Mouse (Mus musculus): ENCODE results near the gene Dnah7b. TPM values are rescaled to one million over a fixed set of nuclear protein-coding genes. Genes with fewer than 3 reads are reported as not detected.

Dnah7b gene
- 0.89 TPM for polyA plus RNA-seq (2014; fragmentation: Illumina TruSeq; extraction: RNeasy Lipid Tissue Mini Kit (QIAGEN cat#74804); ENCODE audit: low replicate concordance)

DNA sequence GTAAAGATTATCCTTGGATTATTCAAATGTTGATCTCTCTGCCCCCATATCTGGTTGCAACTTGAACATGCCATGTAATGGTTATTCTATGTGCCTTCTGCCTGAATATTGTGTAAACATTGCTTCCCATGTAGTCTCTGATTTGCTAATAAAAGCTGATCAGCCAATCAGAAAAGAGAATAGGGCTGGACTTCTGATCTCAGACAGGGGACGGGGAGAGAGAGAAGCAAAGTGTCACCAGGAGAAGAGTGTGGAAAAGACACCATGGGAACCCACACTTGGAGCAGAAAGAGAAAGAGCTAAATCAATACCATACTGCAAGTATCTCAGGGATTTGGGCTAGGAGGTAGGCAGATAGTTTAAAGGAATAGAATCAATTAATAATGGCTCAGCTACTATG, at the start of gene Dnah7b:
Gene Dnah7b (plus strand): TSS at position 301 of the 400 bp plus-strand sequence.

Other genes starting within 250 kb of the Dnah7b start
- gene Gm5269, start 176.0 kb upstream of the Dnah7b start, polyA plus RNA-seq (2014; fragmentation: Illumina TruSeq; extraction: RNeasy Lipid Tissue Mini Kit (QIAGEN cat#74804); ENCODE audit: low replicate concordance) = not detected
- gene Slc40a1, start 139.8 kb upstream of the Dnah7b start, polyA plus RNA-seq (2014; fragmentation: Illumina TruSeq; extraction: RNeasy Lipid Tissue Mini Kit (QIAGEN cat#74804); ENCODE audit: low replicate concordance) = 208 TPM